Mouse (Mus musculus): ENCODE measurements around the gene Cir1. TPM values are rescaled to one million over a fixed set of nuclear protein-coding genes. Genes with fewer than 3 reads are reported as not detected.

Cir1 gene
- polyA plus RNA-seq, 1 experiment from 2014 or later = 23.4 TPM

DNA sequence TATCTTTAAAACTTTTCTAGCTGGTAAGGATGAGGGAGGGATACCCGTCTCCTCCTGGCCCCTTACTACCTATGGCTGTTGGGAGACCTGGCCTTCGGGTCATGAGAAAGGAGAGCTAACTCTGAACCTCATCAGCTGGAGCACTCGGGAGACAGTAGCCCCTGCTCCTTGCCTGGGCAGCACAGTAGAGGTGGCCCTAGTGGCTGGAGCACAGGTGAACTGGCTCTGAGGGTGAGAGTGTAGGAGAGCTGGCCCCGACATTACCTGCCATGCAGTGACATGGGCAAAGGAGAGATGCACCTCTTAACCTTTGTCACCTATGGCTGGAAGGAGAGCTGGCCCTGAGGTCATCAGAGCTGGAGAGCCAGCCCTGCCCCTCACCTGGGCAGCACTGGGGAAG lies 71.2 kb downstream of the Cir1 start:
- Histone ChIP-seq H3K4me2 (ENCODE audit: low read length) (no peak overlapping the region), H3K9me3 (replicated peaks; ENCODE audit: control insufficient read depth, low read length) (no peaks in the 10 kb centered on the region), H3K4me3 (ENCODE audit: low read depth, low read length) (no peak overlapping the region), H3K27me3 (replicated peaks; ENCODE audit: control insufficient read depth, insufficient read depth, low read length) (no peaks in the 10 kb centered on the region), H3K4me1 (ENCODE audit: control insufficient read depth, insufficient read depth, low read length) (no peaks in the 10 kb centered on the region), H3K36me3 (ENCODE audit: control insufficient read depth, insufficient read depth, low read length) (no peaks in the 10 kb centered on the region), H3K9ac (ENCODE audit: low read length) (no peak overlapping the region), H3K27ac (ENCODE audit: low read depth, low read length) (no peak overlapping the region)
- WGBS = 87% methylated on average over 4 of the region's 4 CpGs
- ATAC-seq (no peak), DNase-seq (ENCODE audit: low spot score) (no peak)

Other genes with a start within 250 kb of the Cir1 start
- 80.9 and 92.9 TPM in 2 replicates for gene Ola1, start 93.8 kb downstream of the Cir1 start, polyA plus RNA-seq (2014; fragmentation: Nextera tagmentation; extraction: Ambion mirVana)
- 10.9 and 12.2 TPM in 2 replicates for gene Sp9, start 40.8 kb downstream of the Cir1 start, polyA plus RNA-seq (2014; fragmentation: Nextera tagmentation; extraction: Ambion mirVana)
- gene Scrn3, start 100 bp downstream of the Cir1 start, polyA plus RNA-seq (2014; fragmentation: Nextera tagmentation; extraction: Ambion mirVana) = 6.2 and 7.2 TPM in 2 replicates
- gene Gpr155, start 73.9 kb upstream of the Cir1 start, polyA plus RNA-seq (2014; fragmentation: Nextera tagmentation; extraction: Ambion mirVana) = 9.1 and 9.4 TPM in 2 replicates
- gene Wipf1, start 217.0 kb upstream of the Cir1 start, polyA plus RNA-seq (2014; fragmentation: Nextera tagmentation; extraction: Ambion mirVana) = 2.5 and 2.8 TPM in 2 replicates